Comparison of ENCODE assay signal across 9 mouse cellular contexts in the genomic region with DNA sequence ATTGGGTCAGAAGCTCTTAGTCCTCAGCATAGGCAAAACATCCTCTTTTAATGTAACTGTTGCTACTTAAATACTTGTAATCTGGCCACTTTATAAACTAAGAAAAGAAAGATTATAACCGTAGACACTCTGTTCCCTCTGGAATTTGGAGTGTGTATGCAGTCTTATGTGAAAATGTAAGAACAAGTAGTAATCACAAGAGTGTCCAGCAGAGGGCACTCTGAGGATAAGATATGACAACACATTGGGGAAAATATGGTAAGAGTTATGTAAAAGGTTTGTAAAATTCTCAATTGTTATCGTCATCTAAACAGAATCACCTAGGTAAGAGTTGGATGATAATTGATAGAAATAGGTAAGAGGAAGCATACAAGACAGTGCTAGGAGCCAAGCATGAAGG.
DNase-seq lines count a peak whose midpoint lies in the region; ATAC-seq and TF ChIP-seq lines count a peak whose summit lies in the region.
"Had no signal": no experiment of that assay in that cellular context is flagged by ENCODE, and none has a peak within 500 bp of the region (broad histone marks: within the 10 kb centered on the region; RNA-seq: fewer than 3 reads in every experiment).

No protein-coding gene starts in this region.

- no peak overlapping the region for H3K9ac ChIP-seq in heart, adult 2 months (ENCODE audit: low read depth, low read length)
- H3K9ac ChIP-seq: liver, embryonic 15.5 days had no signal

- peak in 1 of 2 experiments; percentile 6 for DNase-seq in heart, adult 2 months
- no peak for DNase-seq in heart, adult 11 months
- DNase-seq in adrenal gland, adult 18-20 months (ENCODE audit: low spot score in 2 of 2) = peak; percentile 41 to 60
- peak; percentile 83 for DNase-seq in embryo, embryonic 11 days
- peak; percentile 59 to 82 for DNase-seq in layer of hippocampus, adult 8-10 months (ENCODE audit: low spot score in 2 of 2)
- peak; percentile 93 for DNase-seq in lung, postnatal 36 days
- DNase-seq in right cerebral cortex, postnatal 36 days (ENCODE audit: low spot score in 2 of 2) = peak; percentile 32 to 54

- TF ChIP-seq EP300 in heart, adult 2 months (IDR thresholded peaks at IDR 0.05; ENCODE audit: insufficient read depth, low read depth, low read length) = no peak

- peak; percentile 79 for ATAC-seq in granulocyte monocyte progenitor cell, adult 5-6 weeks (replicated peaks; ENCODE audit: poor library complexity, severe bottlenecking)

- H3K27ac ChIP-seq in heart, adult 2 months = no peak overlapping the region
- H3K27ac ChIP-seq: liver, embryonic 15.5 days had no signal

- TF ChIP-seq POLR2A in heart, adult 2 months (IDR thresholded peaks at IDR 0.05; ENCODE audit: insufficient read depth, low read depth, low read length) = no peak

- intact Hi-C loops in heart, adult 2 months (cut with DNase I) = loop anchor here (1.0 to 10.0 kb wide), 3 partner anchors 125 to 696 kb away; no protein-coding TSS in a partner anchor

- TF ChIP-seq CTCF in heart, adult 2 months (IDR thresholded peaks at IDR 0.05) = peak; percentile 85

- no peaks in the 10 kb centered on the region for H3K79me2 ChIP-seq in heart, adult 2 months (replicated peaks; ENCODE audit: control insufficient read depth, insufficient read depth, low read length)

- no peaks in the 10 kb centered on the region for H3K4me1 ChIP-seq in heart, adult 2 months (ENCODE audit: control insufficient read depth, insufficient read depth, low read length)
- H3K4me1 ChIP-seq: liver, embryonic 15.5 days had no signal

- WGBS in heart, adult 2 months = 9% methylated on average over 2 of the region's 2 CpGs

- H3K27me3 ChIP-seq in heart, adult 2 months (ENCODE audit: control insufficient read depth, insufficient read depth, low read length) = no peaks in the 10 kb centered on the region
- H3K27me3 ChIP-seq: liver, embryonic 15.5 days had no signal

- H3K36me3 ChIP-seq in heart, adult 2 months (ENCODE audit: control insufficient read depth, insufficient read depth, low read length) = no peaks in the 10 kb centered on the region
- H3K36me3 ChIP-seq: liver, embryonic 15.5 days had no signal

- H3K4me3 ChIP-seq in heart, adult 2 months = no peak overlapping the region
- H3K4me3 ChIP-seq: liver, embryonic 15.5 days had no signal
